Mouse (Mus musculus) G1E-ER4 (cell line): Measurements from ENCODE around the gene Myo1e. TPM values are rescaled to one million over a fixed set of nuclear protein-coding genes. Genes with fewer than 3 reads are reported as not detected.

ENCODE experiments used
- GATA1 ChIP-seq: IDR thresholded peaks from one replicate; pipeline ENCODE4 v1.8.0; 2012; ENCODE audit warnings: low read length, inconsistent platforms
- polyA plus RNA-seq: library from polyadenylated mRNA; stranded (reverse); fragments of >175 nt; gene quantifications from 2 replicates; pipeline ENCODE4 v1.2.3, GENCODE M21; 2012

Myo1e gene
- polyA plus RNA-seq, 1 experiment, result 0.01 TPM

- no peak for TF ChIP-seq GATA1
These were observed 184.8 kb downstream of the Myo1e start for GRCm38 (mm10) chr9:70391660-70392562.

GRCm38 (mm10) chr9:70392563-70392907 lies 185.4 kb downstream of the Myo1e start:
- TF ChIP-seq GATA1, result no peak

DNA sequence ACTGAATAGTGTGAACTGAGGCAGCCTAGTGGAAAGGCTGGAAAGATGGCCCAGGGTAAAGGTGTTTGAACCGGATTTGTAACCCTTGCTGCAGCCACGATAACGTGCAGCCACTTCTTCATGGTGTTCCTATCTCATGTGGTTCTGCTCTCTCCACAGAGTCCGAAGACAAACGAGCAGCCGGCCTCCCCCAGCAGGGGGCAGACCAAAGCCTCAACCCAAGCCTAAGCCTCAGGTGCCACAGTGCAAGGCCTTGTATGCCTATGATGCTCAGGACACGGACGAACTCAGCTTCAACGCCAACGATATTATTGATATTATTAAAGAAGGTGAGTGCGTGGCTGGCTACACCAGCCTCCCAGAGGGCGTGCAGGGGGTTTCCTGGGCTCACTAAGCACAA lies 188.5 kb downstream of the Myo1e start:
- no peak for TF ChIP-seq GATA1

- TF ChIP-seq GATA1, result no peak
These were observed 188.9 kb downstream of the Myo1e start for GRCm38 (mm10) chr9:70396083-70396482.

DNA sequence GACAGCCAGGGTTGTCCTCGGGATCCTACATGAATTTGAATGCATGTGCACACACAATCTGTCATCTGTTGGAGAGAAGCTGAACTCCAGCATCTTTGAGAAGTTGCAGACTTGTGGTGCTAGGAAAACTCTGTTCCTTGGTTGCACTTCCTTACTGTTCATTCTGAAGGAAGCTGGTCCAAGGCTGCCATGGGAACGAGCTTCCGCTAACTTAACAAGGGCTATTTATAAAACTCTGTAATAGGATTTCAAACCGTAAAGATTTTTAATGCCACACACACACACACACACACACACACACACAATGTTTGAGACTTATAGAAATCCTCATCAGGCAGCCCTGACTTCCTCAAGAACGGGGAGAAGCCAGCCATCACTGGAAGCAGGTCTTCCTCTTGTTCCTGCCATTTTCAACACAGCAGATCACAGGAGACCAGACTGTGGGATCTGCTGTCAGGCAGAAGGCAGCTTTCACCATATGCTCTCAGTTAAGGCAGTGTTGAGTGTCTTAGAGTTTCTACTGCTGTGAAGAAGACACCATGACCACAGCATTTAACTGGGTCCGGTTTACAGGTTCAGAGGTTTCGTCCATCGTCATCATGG lies 194.9 kb downstream of the Myo1e start:
- no peak for TF ChIP-seq GATA1

- TF ChIP-seq GATA1, result no peak
These were observed 199.4 kb downstream of the Myo1e start for GRCm38 (mm10) chr9:70406596-70406995.

GRCm38 (mm10) chr9:70408791-70409190 lies 201.6 kb downstream of the Myo1e start:
- TF ChIP-seq GATA1, result no peak

DNA sequence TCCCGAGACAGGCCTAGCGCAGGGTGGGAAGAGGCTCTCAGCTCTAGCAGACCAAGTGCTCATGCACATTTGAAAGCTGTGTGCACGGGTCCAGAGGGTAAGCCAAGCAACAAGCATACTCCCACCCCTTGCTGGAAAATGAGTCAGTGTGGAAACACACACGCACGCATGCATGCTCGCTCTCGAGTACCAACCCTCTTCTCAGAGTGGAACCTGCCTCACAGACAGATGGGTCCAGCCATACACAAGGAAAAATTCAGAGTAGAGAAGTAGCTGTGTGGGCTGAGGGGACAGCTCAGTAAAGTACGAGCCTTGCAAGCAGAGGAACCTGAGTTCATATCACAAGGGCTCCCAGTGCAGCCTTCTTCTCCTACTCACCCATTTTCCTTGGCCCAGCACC lies 202.6 kb downstream of the Myo1e start:
- no peak for TF ChIP-seq GATA1

GRCm38 (mm10) chr9:70410668-70411067 lies 203.5 kb downstream of the Myo1e start:
- TF ChIP-seq GATA1, result no peak

DNA sequence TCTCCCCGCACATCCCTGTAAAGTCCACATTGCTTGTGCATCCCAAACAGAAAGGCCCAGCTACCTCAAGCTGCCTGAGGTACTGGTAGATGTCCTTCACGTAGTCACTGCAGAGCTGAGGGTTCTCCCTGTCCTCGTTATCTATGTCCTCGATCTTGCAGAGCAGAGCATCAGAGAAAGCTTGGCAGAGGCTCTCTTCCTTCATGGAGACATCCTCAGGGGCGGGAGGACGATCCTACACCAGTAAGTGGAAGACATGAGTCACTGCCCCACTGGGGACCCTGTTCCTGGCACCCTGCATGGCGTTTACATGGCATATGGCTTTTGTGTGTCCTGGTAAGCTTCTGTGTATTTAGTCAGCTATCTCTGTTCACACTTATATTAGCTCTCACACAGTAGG lies 205.9 kb downstream of the Myo1e start:
- no peak for TF ChIP-seq GATA1

- TF ChIP-seq GATA1, result no peak
These were observed 209.3 kb downstream of the Myo1e start for GRCm38 (mm10) chr9:70416412-70416811.

DNA sequence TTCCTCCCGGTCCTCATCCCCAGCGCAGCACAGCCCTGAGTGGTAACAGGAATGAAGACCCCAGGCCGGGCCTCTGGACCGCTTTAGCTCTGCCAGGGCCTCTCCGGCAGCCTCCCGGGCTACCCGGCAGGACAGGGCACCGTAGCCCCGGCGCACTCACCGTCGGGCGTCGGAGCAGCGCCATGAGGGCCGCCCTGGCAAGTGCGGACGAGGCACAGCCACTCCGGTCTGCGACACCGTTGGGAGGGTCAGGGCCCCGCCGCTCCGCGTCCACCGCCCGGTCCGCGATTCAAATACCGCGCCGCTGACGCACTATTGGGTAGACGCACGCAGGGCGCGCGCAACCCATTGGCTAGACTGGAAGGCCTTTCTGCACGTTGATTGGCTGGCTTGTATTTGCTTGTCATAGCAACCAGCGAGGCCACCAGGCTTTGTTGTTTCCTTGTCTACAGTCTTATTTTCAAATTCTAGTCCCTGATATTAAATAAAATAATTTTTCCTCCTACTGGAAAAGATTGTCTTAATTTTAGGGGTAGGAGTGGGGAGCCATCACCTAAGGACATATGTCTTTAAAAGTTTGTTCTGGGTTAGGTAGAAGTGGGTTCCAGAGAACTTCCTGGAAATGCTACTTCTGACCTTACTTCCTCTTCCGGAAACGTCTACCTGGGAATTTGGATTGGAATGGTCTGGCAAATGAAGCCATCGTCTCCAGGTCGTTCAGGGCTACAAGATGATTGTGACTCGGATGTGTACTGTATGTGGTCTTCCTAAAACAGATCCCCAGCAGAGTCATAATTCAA lies 214.3 kb downstream of the Myo1e start, which contains the start of gene Ccnb2:
Gene Ccnb2, minus strand, starts transcription at position 291 of the 800 bp plus-strand sequence.
- no peak for TF ChIP-seq GATA1

DNA sequence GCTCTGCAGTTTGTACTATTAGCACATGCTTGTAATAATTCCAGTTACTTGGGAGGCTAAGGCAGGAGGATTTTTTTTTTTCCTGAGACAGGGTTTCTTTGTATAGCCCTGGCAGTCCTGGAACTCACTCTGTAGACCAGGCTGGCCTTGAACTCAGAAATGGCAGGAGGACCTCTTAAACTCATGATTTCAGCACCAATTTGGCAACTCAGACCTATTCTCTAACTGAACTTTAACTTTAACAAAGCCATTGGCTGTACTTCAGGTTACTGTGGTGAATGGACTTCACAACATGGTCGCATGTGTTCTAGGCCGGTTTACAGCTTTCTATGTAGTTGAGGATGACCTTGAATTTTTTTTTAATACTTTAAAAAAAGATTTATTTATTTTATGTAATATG lies 215.5 kb downstream of the Myo1e start:
- TF ChIP-seq GATA1, result no peak

DNA sequence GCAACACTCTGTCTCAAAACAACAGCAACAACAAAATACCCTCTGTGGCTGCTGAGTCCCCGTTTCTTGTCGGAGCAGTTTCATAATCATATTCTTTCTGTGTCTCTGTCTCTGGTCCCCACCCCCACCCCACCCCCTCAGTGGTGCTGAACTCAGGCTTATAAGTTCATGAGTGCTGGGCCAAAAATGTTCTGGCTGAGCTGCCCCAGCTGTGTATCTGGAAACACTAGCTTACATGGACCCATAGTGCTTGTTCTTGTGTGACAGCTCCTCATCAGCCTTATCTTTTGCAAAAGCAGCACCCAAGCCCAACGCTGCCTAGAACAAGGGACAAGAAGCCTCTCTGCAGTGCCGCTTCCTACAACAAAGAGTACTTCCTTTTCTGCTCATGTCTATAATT lies 232.8 kb downstream of the Myo1e start:
- TF ChIP-seq GATA1, result no peak

GRCm38 (mm10) chr9:70449072-70449471 lies 241.9 kb downstream of the Myo1e start:
- no peak for TF ChIP-seq GATA1

Other genes with a start within 250 kb of the Myo1e start
- 36.8 and 55.4 TPM in 2 replicates for gene Bnip2, start 217.9 kb upstream of the Myo1e start, polyA plus RNA-seq
- gene Gtf2a2, start 194.8 kb upstream of the Myo1e start, polyA plus RNA-seq, result 72.0 and 137 TPM in 2 replicates
- gene Gcnt3, start 169.3 kb upstream of the Myo1e start, polyA plus RNA-seq, result not detected in 2 replicates
- gene Fam81a, start 64.8 kb upstream of the Myo1e start, polyA plus RNA-seq, result not detected in 2 replicates
- gene Ccnb2, start 214.2 kb downstream of the Myo1e start, polyA plus RNA-seq, result 38.6 and 71.2 TPM in 2 replicates